Mouse (Mus musculus): ENCODE measurements around the gene Rorb. TPM values are rescaled to one million over a fixed set of nuclear protein-coding genes. Genes with fewer than 3 reads are reported as not detected.
A peak's percentile ranks its signal among the peaks of the same experiment; 100 is the strongest.

Rorb gene
- total and polyA plus RNA-seq, 3 experiments, result not detected

DNA sequence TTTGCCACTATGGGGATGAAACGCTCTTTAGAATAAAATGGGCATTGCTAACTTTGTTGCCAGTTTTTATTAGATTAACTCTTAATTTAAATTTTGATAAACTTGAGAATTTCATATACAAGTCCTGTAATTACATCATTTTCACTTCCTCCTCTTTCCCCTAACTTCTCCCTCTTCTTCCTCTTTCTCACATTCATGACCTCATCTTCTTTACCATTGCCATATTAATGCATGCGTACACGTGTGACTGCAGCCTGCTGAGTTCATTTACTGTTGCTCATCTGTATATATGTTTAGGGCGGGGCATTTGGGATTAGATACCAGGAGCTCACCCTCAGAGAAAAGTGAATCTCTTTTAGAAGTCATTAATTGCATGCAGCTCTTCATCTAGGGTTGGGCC lies 33.5 kb upstream of the Rorb start:
- no peak for DNase-seq (ENCODE audit: extremely low read depth)
- H3K9me3 ChIP-seq (replicated peaks; ENCODE audit: low read length), result no peaks in the 10 kb centered on the region
- in situ Hi-C loops (cut with MboI; ENCODE audit: low pct_ligation_motif_present, low pct_unique_long_range_greater_than_20kb, low sequenced_read_pairs), result no loop called here
- H3K27me3 ChIP-seq (replicated peaks), result no peaks in the 10 kb centered on the region
- no peak overlapping the region for H3K27ac ChIP-seq (ENCODE audit: insufficient read depth, low read depth)
- TF ChIP-seq BHLHE40 (IDR thresholded peaks at IDR 0.05; ENCODE audit: low read depth, low read length) (0 out of 2 replicates have a peak, but pooled peaks have one; percentile 11), NELFE (IDR thresholded peaks at IDR 0.05; ENCODE audit: low read depth, low read length) (no peak)
- H3K4me2 ChIP-seq (ENCODE audit: insufficient read depth, low read depth, poor library complexity, severe bottlenecking), result no peak overlapping the region
- dilution Hi-C loops (cut with MboI; ENCODE audit: extremely low pct_ligation_motif_present, extremely low pct_unique_long_range_greater_than_20kb, low sequenced_read_pairs), result no loop called here
- H3K9ac ChIP-seq (ENCODE audit: insufficient read depth, low read depth), result no peak overlapping the region
- no peaks in the 10 kb centered on the region for H3K79me2 ChIP-seq (replicated peaks; ENCODE audit: control insufficient read depth, extremely low read depth, insufficient read depth, poor library complexity, severe bottlenecking)
- H3K4me3 ChIP-seq (replicated peaks in 1 of 3; ENCODE audit: low read depth in 2 of 3, low read length in 2 of 3, poor library complexity in 1 of 3), result no peak overlapping the region
- H3K4me1 ChIP-seq (ENCODE audit: control insufficient read depth in 1 of 2, insufficient read depth in 2 of 2), result no peaks in the 10 kb centered on the region
- H3K36me3 ChIP-seq (replicated peaks in 1 of 2; ENCODE audit: control insufficient read depth in 1 of 2, insufficient read depth in 1 of 2, low read length in 1 of 2), result no peaks in the 10 kb centered on the region

DNA sequence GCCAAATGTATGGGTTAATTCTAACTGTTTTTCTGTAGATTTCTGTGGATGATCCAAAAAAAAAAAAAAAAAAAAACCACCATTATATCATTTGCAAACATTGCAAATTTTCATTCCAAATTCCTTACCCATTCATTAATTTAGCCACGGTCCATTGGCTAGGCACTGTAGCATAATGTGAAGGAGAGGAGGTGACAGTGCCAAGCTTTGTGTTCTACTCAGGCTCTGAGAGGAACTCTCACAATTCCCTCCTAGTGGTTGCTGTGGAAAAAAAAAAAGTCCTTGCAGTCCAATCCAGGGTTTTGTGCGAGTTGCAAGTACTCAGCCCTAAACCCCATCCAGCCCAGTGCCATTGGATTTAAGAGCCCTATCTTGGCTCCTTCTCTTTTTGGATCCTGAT lies 25.9 kb upstream of the Rorb start:
- H3K9ac ChIP-seq (ENCODE audit: insufficient read depth, low read depth), result no peak overlapping the region
- dilution Hi-C loops (cut with MboI; ENCODE audit: extremely low pct_ligation_motif_present, extremely low pct_unique_long_range_greater_than_20kb, low sequenced_read_pairs) (no loop called here), in situ Hi-C loops (cut with MboI; ENCODE audit: low pct_ligation_motif_present, low pct_unique_long_range_greater_than_20kb, low sequenced_read_pairs) (no loop called here)
- H3K36me3 ChIP-seq (replicated peaks in 1 of 2; ENCODE audit: control insufficient read depth in 1 of 2, insufficient read depth in 1 of 2, low read length in 1 of 2), result no peaks in the 10 kb centered on the region
- H3K4me2 ChIP-seq (ENCODE audit: insufficient read depth, low read depth, poor library complexity, severe bottlenecking), result no peak overlapping the region
- no peaks in the 10 kb centered on the region for H3K79me2 ChIP-seq (replicated peaks; ENCODE audit: control insufficient read depth, extremely low read depth, insufficient read depth, poor library complexity, severe bottlenecking)
- H3K4me3 ChIP-seq (replicated peaks in 1 of 3; ENCODE audit: low read depth in 2 of 3, low read length in 2 of 3, poor library complexity in 1 of 3), result no peak overlapping the region
- TF ChIP-seq ETS1 (conservative IDR thresholded peaks at IDR 0.05; ENCODE audit: low read depth, low read length) (no peak), USF1 (IDR thresholded peaks at IDR 0.05; ENCODE audit: low read depth, low read length) (no peak), POLR2AphosphoS2 (IDR thresholded peaks at IDR 0.05; ENCODE audit: low read depth, low read length) (no peak), ZKSCAN1 (IDR thresholded peaks at IDR 0.05; ENCODE audit: borderline replicate concordance, low read depth, low read length) (no peak), RAD21 (IDR thresholded peaks at IDR 0.05; ENCODE audit: low read depth, low read length) (no peak), CTCF (conservative IDR thresholded peaks at IDR 0.05 in 1 of 2, IDR thresholded peaks at IDR 0.05 in 1 of 2; ENCODE audit: low read depth in 2 of 2, low read length in 2 of 2) (no peak)
- H3K27ac ChIP-seq (ENCODE audit: insufficient read depth, low read depth), result no peak overlapping the region
- DNase-seq (ENCODE audit: extremely low read depth), result no peak
- H3K9me3 ChIP-seq (replicated peaks; ENCODE audit: low read length), result no peaks in the 10 kb centered on the region
- H3K4me1 ChIP-seq (ENCODE audit: control insufficient read depth in 1 of 2, insufficient read depth in 2 of 2), result no peaks in the 10 kb centered on the region
- H3K27me3 ChIP-seq (replicated peaks), result no peaks in the 10 kb centered on the region

DNA sequence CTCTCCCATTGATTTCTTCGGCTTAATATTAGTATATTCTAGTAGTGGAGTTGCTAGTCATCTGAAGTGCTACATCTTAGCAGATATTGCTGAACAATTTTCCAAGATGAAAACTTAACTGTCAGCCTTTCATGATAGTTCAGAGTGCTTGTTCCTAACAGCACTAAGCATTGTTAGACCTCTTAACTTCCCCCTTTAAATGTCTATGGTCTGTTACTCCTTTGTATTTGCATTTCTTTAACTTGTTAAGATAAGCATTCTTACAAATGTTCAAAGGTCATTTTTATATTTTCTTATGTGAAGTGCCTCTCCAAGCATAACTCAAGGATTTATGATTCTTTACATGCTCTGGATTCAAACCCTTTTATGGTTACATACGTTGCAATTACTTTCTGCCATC lies 24.8 kb upstream of the Rorb start:
- H3K4me2 ChIP-seq (ENCODE audit: insufficient read depth, low read depth, poor library complexity, severe bottlenecking), result no peak overlapping the region
- no peak overlapping the region for H3K9ac ChIP-seq (ENCODE audit: insufficient read depth, low read depth)
- no peak for DNase-seq (ENCODE audit: extremely low read depth)
- no peaks in the 10 kb centered on the region for H3K4me1 ChIP-seq (ENCODE audit: control insufficient read depth in 1 of 2, insufficient read depth in 2 of 2)
- H3K27ac ChIP-seq (ENCODE audit: insufficient read depth, low read depth), result no peak overlapping the region
- no peaks in the 10 kb centered on the region for H3K36me3 ChIP-seq (replicated peaks in 1 of 2; ENCODE audit: control insufficient read depth in 1 of 2, insufficient read depth in 1 of 2, low read length in 1 of 2)
- in situ Hi-C loops (cut with MboI; ENCODE audit: low pct_ligation_motif_present, low pct_unique_long_range_greater_than_20kb, low sequenced_read_pairs), result no loop called here
- H3K27me3 ChIP-seq (replicated peaks), result no peaks in the 10 kb centered on the region
- no peaks in the 10 kb centered on the region for H3K79me2 ChIP-seq (replicated peaks; ENCODE audit: control insufficient read depth, extremely low read depth, insufficient read depth, poor library complexity, severe bottlenecking)
- H3K9me3 ChIP-seq (replicated peaks; ENCODE audit: low read length), result no peaks in the 10 kb centered on the region
- no peak overlapping the region for H3K4me3 ChIP-seq (replicated peaks in 1 of 3; ENCODE audit: low read depth in 2 of 3, low read length in 2 of 3, poor library complexity in 1 of 3)
- TF ChIP-seq E2F4 (IDR thresholded peaks at IDR 0.05; ENCODE audit: insufficient replicate concordance, low read depth, low read length) (no peak), ZC3H11A (IDR thresholded peaks at IDR 0.05; ENCODE audit: low read depth, low read length) (no peak)
- dilution Hi-C loops (cut with MboI; ENCODE audit: extremely low pct_ligation_motif_present, extremely low pct_unique_long_range_greater_than_20kb, low sequenced_read_pairs), result no loop called here

Data from CH12.LX (cell line).